Mouse (Mus musculus): ENCODE data around the gene AC161166.1. TPM values are rescaled to one million over a fixed set of nuclear protein-coding genes. Genes with fewer than 3 reads are reported as not detected.

The AC161166.1 gene
- polyA plus RNA-seq, 2 experiments = not detected

GRCm38 (mm10) chr7:24478911-24479310 lies 33.3 kb downstream of the AC161166.1 start:
- no peak overlapping the region for H3K4me2 ChIP-seq (ENCODE audit: low read depth)
- 62% methylated on average over 5 of the region's 5 CpGs for WGBS (ENCODE audit: insufficient replicate concordance)
- peaks cover 35% of the 10 kb centered on the region for H3K27me3 ChIP-seq (ENCODE audit: control insufficient read depth, insufficient read depth, low read length)
- DNase-seq (ENCODE audit: low read depth in 3 of 3, low spot score in 3 of 3) (no peak), ATAC-seq (ENCODE audit: insufficient read depth) (no peak)
- H3K4me1 ChIP-seq (replicated peaks; ENCODE audit: control insufficient read depth in 2 of 2, insufficient read depth in 2 of 2, low read length in 1 of 2) = peaks cover 0 to 2% of the 10 kb centered on the region in 2 experiments; a peak in 1 of 4 replicates
- TF ChIP-seq EP300 (IDR thresholded peaks at IDR 0.05; ENCODE audit: low read depth) = no peak
- no peak for TF ChIP-seq CTCF (IDR thresholded peaks at IDR 0.05; ENCODE audit: low read depth)
- no peak overlapping the region for H3K27ac ChIP-seq
- H3K9me3 ChIP-seq (ENCODE audit: control insufficient read depth, low read length) = no peaks in the 10 kb centered on the region; the same call in 1 of the 2 replicates
- H3K9ac ChIP-seq (replicated peaks) = no peak overlapping the region
- no peaks in the 10 kb centered on the region for H3K36me3 ChIP-seq (replicated peaks; ENCODE audit: control insufficient read depth, insufficient read depth, low read depth)
- no peak overlapping the region for H3K4me3 ChIP-seq (ENCODE audit: insufficient read depth in 1 of 2, low read depth in 2 of 2, low read length in 2 of 2)

- no peak for TF ChIP-seq EP300 (IDR thresholded peaks at IDR 0.05; ENCODE audit: low read depth)
- no peak for TF ChIP-seq CTCF (IDR thresholded peaks at IDR 0.05; ENCODE audit: low read depth)
- Histone ChIP-seq H3K4me1 (replicated peaks; ENCODE audit: control insufficient read depth in 2 of 2, insufficient read depth in 2 of 2, low read length in 1 of 2) (peaks cover 0 to 2% of the 10 kb centered on the region in 2 experiments; a peak in 1 of 4 replicates), H3K9me3 (ENCODE audit: control insufficient read depth, low read length) (no peaks in the 10 kb centered on the region; the same call in 1 of the 2 replicates), H3K27ac (no peak overlapping the region), H3K27me3 (ENCODE audit: control insufficient read depth, insufficient read depth, low read length) (peaks cover 16% of the 10 kb centered on the region), H3K36me3 (replicated peaks; ENCODE audit: control insufficient read depth, insufficient read depth, low read depth) (no peaks in the 10 kb centered on the region), H3K4me2 (ENCODE audit: low read depth) (no peak overlapping the region), H3K9ac (replicated peaks) (no peak overlapping the region), H3K4me3 (ENCODE audit: insufficient read depth in 1 of 2, low read depth in 2 of 2, low read length in 2 of 2) (no peak overlapping the region)
- WGBS (ENCODE audit: insufficient replicate concordance) = 81% methylated on average over 7 of the region's 7 CpGs
- no peak for ATAC-seq (ENCODE audit: insufficient read depth)
- DNase-seq (ENCODE audit: low read depth in 3 of 3, low spot score in 3 of 3) = no peak
Measured at GRCm38 (mm10) chr7:24476856-24477255, 35.4 kb downstream of the AC161166.1 start.

- H3K27me3 ChIP-seq (ENCODE audit: control insufficient read depth, insufficient read depth, low read length) = peaks cover 11% of the 10 kb centered on the region
- H3K36me3 ChIP-seq (replicated peaks; ENCODE audit: control insufficient read depth, insufficient read depth, low read depth) = no peaks in the 10 kb centered on the region
- no peaks in the 10 kb centered on the region for H3K4me1 ChIP-seq (replicated peaks; ENCODE audit: control insufficient read depth in 2 of 2, insufficient read depth in 2 of 2, low read length in 1 of 2)
- H3K27ac ChIP-seq = no peak overlapping the region
- H3K9ac ChIP-seq (replicated peaks) = no peak overlapping the region
- TF ChIP-seq CTCF (IDR thresholded peaks at IDR 0.05; ENCODE audit: low read depth) = no peak
- TF ChIP-seq EP300 (IDR thresholded peaks at IDR 0.05; ENCODE audit: low read depth) = no peak
- no peak overlapping the region for H3K4me2 ChIP-seq (ENCODE audit: low read depth)
- H3K4me3 ChIP-seq (ENCODE audit: insufficient read depth in 1 of 2, low read depth in 2 of 2, low read length in 2 of 2) = no peak overlapping the region
- no peaks in the 10 kb centered on the region; the same call in 1 of the 2 replicates for H3K9me3 ChIP-seq (ENCODE audit: control insufficient read depth, low read length)
- 60% methylated on average over 8 of the region's 8 CpGs for WGBS (ENCODE audit: insufficient replicate concordance)
- ATAC-seq (ENCODE audit: insufficient read depth) (no peak), DNase-seq (ENCODE audit: low read depth in 3 of 3, low spot score in 3 of 3) (no peak)
Measured at GRCm38 (mm10) chr7:24476338-24476737, 35.9 kb downstream of the AC161166.1 start.

GRCm38 (mm10) chr7:24474811-24475506 lies 37.3 kb downstream of the AC161166.1 start:
- TF ChIP-seq EP300 (IDR thresholded peaks at IDR 0.05; ENCODE audit: low read depth) (no peak), CTCF (IDR thresholded peaks at IDR 0.05; ENCODE audit: low read depth) (0 out of 2 replicates have a peak, but pooled peaks have one; percentile 30)
- Histone ChIP-seq H3K27me3 (ENCODE audit: control insufficient read depth, insufficient read depth, low read length) (no peaks in the 10 kb centered on the region; the same call in 1 of the 2 replicates), H3K9ac (replicated peaks) (no peak overlapping the region), H3K36me3 (replicated peaks; ENCODE audit: control insufficient read depth, insufficient read depth, low read depth) (no peaks in the 10 kb centered on the region), H3K9me3 (ENCODE audit: control insufficient read depth, low read length) (no peaks in the 10 kb centered on the region; the same call in 1 of the 2 replicates), H3K4me3 (ENCODE audit: insufficient read depth in 1 of 2, low read depth in 2 of 2, low read length in 2 of 2) (no peak overlapping the region), H3K4me1 (replicated peaks; ENCODE audit: control insufficient read depth in 2 of 2, insufficient read depth in 2 of 2, low read length in 1 of 2) (no peaks in the 10 kb centered on the region), H3K4me2 (ENCODE audit: low read depth) (no peak overlapping the region), H3K27ac (no peak overlapping the region)
- WGBS (ENCODE audit: insufficient replicate concordance) = 67% methylated on average over 21 of the region's 21 CpGs
- ATAC-seq (ENCODE audit: insufficient read depth) (no peak), DNase-seq (ENCODE audit: low read depth in 3 of 3, low spot score in 3 of 3) (no peak)

GRCm38 (mm10) chr7:24473913-24474529 lies 38.2 kb downstream of the AC161166.1 start:
- WGBS (ENCODE audit: insufficient replicate concordance) = 51% methylated on average over 10 of the region's 10 CpGs

More at GRCm38 (mm10) chr7:24473913-24474529, 38.2 kb downstream of the AC161166.1 start:
- H3K9ac ChIP-seq (replicated peaks) = no peak overlapping the region
- DNase-seq (ENCODE audit: low read depth in 3 of 3, low spot score in 3 of 3) = no peak
- H3K27me3 ChIP-seq (ENCODE audit: control insufficient read depth, insufficient read depth, low read length) = no peaks in the 10 kb centered on the region
- ATAC-seq (ENCODE audit: insufficient read depth) = no peak
- H3K9me3 ChIP-seq (ENCODE audit: control insufficient read depth, low read length) = no peaks in the 10 kb centered on the region; the same call in 1 of the 2 replicates
- H3K36me3 ChIP-seq (replicated peaks; ENCODE audit: control insufficient read depth, insufficient read depth, low read depth) = no peaks in the 10 kb centered on the region
- no peaks in the 10 kb centered on the region for H3K4me1 ChIP-seq (replicated peaks; ENCODE audit: control insufficient read depth in 2 of 2, insufficient read depth in 2 of 2, low read length in 1 of 2)
- H3K4me3 ChIP-seq (ENCODE audit: insufficient read depth in 1 of 2, low read depth in 2 of 2, low read length in 2 of 2) = no peak overlapping the region
- TF ChIP-seq CTCF (IDR thresholded peaks at IDR 0.05; ENCODE audit: low read depth) = peak; percentile 92
- TF ChIP-seq EP300 (IDR thresholded peaks at IDR 0.05; ENCODE audit: low read depth) = no peak
- no peak overlapping the region for H3K27ac ChIP-seq
- no peak overlapping the region for H3K4me2 ChIP-seq (ENCODE audit: low read depth)

Measured in liver, embryonic 14.5 days (tissue).